Mouse (Mus musculus) gastrocnemius, postnatal 4 days (tissue): ENCODE measurements around the gene Slc25a1. TPM values are rescaled to one million over a fixed set of nuclear protein-coding genes. Genes with fewer than 3 reads are reported as not detected.

Source experiments
- total RNA-seq, 2 experiments: library from RNA; stranded (reverse); gene quantifications; 2 replicates each; pipeline ENCODE4 v1.2.3; 2021

The Slc25a1 gene
- total RNA-seq, 2 experiments from 2014 or later = 14.1 to 16.2 TPM

Other genes starting within 250 kb of the Slc25a1 start
- gene Med15, start 195.3 kb downstream of the Slc25a1 start, total RNA-seq = 10 to 100 TPM; 36.9 to 46.9 TPM
- 10 to 100 TPM; 56.9 to 60.4 TPM for gene Klhl22, start 168.6 kb downstream of the Slc25a1 start, total RNA-seq
- gene Scarf2, start 130.9 kb downstream of the Slc25a1 start, total RNA-seq = 10 to 100 TPM; 33.7 to 37.3 TPM
- gene B830017H08Rik, start 95.1 kb downstream of the Slc25a1 start, total RNA-seq = under 1 TPM in 1 of 2 experiments, not detected in 1; 0.25 TPM
- under 1 TPM; 0.83 to 0.98 TPM for gene Car15, start 89.9 kb downstream of the Slc25a1 start, total RNA-seq
- gene Gm20518, start 36.5 kb downstream of the Slc25a1 start, total RNA-seq = under 1 TPM; 0.29 to 0.36 TPM
- under 1 TPM; 0.07 to 0.08 TPM for gene Tssk1, start 34.0 kb downstream of the Slc25a1 start, total RNA-seq
- 10 to 100 TPM; 52.3 to 54.2 TPM for gene Dgcr2, start 29.7 kb downstream of the Slc25a1 start, total RNA-seq
- gene Tssk2, start 29.6 kb downstream of the Slc25a1 start, total RNA-seq = not detected
- 10 to 100 TPM; 16.2 to 20.2 TPM for gene Ess2, start 16.9 kb downstream of the Slc25a1 start, total RNA-seq
- gene Gsc2, start 13.2 kb downstream of the Slc25a1 start, total RNA-seq = not detected
- gene Vpreb2, start 52.2 kb upstream of the Slc25a1 start, total RNA-seq = not detected
- 10 to 100 TPM; 35.3 to 35.4 TPM for gene Dgcr6, start 124.6 kb upstream of the Slc25a1 start, total RNA-seq
- gene Prodh, start 162.0 kb upstream of the Slc25a1 start, total RNA-seq = 1 to 10 TPM; 3.1 to 3.7 TPM
- 1 to 10 TPM; 1.2 to 1.4 TPM for gene Rtn4r, start 199.4 kb upstream of the Slc25a1 start, total RNA-seq